Mouse (Mus musculus): ENCODE measurements around the gene Ankrd13d. TPM values are rescaled to one million over a fixed set of nuclear protein-coding genes. Genes with fewer than 3 reads are reported as not detected.
"Not testable (repeated sequence)": the region's sequence is repeated elsewhere in the genome, so short reads cannot be mapped to it uniquely, and the experiment has no call there.

Ankrd13d gene
- polyA plus RNA-seq, 1 experiment, result 0.87 TPM

DNA sequence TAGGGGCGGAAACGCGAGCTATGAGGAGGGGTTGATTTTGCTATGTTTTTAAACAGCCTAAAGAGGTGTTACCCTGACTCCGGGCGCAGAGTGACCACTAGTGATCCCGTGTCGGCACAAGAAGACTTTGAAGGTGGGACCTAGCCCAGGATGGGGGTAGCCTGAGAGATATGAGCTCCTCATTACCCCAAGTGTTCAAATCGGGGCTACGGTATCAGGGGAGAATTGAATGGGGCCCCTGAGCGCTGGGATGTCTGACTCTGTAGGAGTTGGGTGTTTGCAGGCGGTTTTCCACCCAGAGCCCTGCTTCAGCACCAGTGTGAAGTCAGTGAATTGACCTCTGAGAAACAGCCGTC, 25.1 kb downstream of the Ankrd13d start:
- H3K27ac ChIP-seq (replicated peaks; ENCODE audit: low read depth, low read length), result peak overlapping the region; percentile 65
- no peaks in the 10 kb centered on the region for H3K4me1 ChIP-seq (ENCODE audit: control insufficient read depth, insufficient read depth, insufficient read length, low read length)
- H3K4me3 ChIP-seq (ENCODE audit: insufficient read depth, low read depth, low read length), result peak overlapping the region; percentile 55

DNA sequence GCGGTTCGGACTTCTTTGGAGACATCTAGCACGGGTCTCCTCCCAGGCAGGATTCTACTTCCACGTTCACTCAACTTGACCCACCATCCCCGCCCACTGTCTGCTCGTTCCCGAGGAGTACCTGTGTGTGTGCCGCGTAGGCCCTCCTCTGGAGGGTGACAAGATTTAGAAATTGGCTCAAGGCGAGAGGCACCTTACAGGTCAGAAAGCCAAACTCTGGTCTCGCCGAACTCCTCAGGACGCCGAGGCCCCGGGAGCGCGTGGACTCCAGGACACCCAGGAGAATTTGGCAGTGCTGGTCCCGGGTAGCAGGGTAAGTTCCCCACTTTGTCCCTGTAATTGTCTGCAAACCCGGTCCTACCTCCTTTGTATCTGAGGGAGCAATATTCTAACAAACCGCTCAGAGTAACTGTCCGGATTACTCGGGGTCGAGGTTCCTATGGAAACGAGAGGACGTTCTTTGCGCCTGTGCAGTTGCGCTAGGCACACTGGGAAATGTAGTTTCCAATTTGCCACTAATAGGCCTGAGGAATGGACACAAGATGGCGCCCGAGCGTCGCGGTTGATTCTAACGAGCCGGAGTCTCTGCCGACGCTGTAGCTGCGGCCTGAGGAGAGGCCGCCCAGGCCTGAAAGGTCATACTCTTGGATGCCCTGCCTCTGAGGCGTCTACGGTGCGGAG, 25.6 kb downstream of the Ankrd13d start:
- peak overlapping the region; percentile 65 for H3K27ac ChIP-seq (replicated peaks; ENCODE audit: low read depth, low read length)
- peak overlapping the region; percentile 76 for H3K4me3 ChIP-seq (ENCODE audit: insufficient read depth, low read depth, low read length)
- no peaks in the 10 kb centered on the region for H3K4me1 ChIP-seq (ENCODE audit: control insufficient read depth, insufficient read depth, insufficient read length, low read length)

DNA sequence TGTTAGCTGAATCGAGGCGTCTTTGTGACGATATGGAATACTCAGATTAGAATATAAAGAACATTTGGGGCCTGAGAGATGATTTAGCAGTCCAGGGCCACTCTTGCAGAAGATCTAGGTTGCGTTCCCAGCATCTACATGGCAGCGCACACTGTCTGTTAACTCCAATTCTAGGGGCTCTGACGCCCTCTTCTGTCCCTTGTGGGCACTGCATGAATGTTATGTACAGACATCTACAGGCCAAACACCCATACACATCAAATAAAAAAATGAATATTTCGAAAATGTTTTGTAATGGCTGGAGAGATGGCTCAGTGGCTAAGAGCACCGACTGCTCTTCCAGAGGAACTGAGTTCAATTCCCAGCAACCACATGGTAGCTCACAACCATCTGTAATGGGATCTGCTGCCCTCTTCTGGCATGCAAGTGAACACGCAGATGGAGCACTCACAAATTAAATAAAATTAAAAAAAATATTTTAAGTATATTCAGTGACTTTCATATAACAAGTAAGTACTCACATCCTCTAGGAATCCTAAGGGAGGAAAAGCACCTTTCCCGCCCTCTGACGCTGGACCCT, 27.3 kb downstream of the Ankrd13d start:
- Histone ChIP-seq H3K4me3 (ENCODE audit: insufficient read depth, low read depth, low read length) (no peak overlapping the region), H3K27ac (replicated peaks; ENCODE audit: low read depth, low read length) (no peak overlapping the region), H3K4me1 (ENCODE audit: control insufficient read depth, insufficient read depth, insufficient read length, low read length) (no peaks in the 10 kb centered on the region)

DNA sequence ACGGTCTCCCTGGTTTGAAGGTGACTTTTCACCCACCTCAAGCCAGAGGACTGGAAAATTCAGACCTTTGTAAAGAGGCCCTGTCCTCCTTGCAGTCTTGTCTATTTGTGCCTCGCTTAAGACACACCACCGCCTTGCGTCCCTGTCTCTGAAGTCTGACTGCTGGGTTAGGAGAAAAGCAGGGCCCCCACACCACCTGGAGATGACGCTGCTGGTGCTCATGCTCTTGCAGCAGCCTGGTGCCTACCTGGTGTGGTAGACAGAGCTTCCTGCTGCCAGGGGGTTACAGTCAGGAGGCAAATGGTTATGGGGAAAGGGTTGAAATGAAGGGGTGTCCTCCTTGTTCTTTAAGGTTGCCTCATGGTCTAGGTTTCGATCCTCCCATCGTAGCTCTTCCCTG, 28.7 kb downstream of the Ankrd13d start:
- H3K4me3 ChIP-seq (ENCODE audit: insufficient read depth, low read depth, low read length), result no peak overlapping the region
- H3K27ac ChIP-seq (replicated peaks; ENCODE audit: low read depth, low read length), result no peak overlapping the region
- H3K4me1 ChIP-seq (ENCODE audit: control insufficient read depth, insufficient read depth, insufficient read length, low read length), result no peaks in the 10 kb centered on the region

DNA sequence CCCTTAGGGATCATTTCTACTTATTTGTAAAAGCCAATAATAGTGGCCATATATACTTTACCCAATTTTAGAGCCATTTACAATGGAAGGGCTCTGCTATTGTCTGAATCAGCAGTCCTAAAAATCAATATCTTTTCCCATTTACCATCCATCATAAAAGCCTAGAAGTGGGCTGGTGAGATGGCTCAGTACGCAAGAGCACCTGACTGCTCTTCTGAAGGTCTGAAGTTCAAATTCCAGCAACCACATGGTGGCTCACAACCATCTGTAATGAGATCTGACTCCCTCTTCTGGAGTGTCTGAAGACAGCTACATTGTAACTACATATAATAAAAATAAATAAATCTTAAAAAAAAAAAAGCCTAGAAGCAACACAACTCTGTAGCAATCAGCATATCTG, 34.3 kb downstream of the Ankrd13d start:
- not testable (repeated sequence) for H3K27ac ChIP-seq (replicated peaks; ENCODE audit: low read depth, low read length); H3K4me3 ChIP-seq (ENCODE audit: insufficient read depth, low read depth, low read length); H3K4me1 ChIP-seq (ENCODE audit: control insufficient read depth, insufficient read depth, insufficient read length, low read length)

DNA sequence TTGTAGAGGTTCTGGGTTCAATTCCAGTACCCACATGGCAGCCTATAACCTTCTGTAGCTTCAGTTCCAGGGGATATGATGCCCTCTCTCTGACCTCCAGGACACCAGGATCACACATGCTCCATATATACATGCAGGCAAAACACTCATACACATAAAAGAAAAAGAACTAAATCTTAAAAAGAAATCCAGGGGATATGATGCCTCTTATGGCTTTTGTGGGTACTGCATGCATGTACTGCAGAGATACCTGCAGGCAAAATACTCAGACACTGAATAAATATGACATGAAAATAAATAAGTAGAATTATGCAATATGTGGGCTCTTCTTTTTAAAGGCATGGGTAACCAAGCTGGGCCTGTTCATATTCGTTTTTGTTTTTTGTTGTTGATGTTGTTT, 35.9 kb downstream of the Ankrd13d start:
- H3K27ac ChIP-seq (replicated peaks; ENCODE audit: low read depth, low read length), result no peak overlapping the region
- H3K4me1 ChIP-seq (ENCODE audit: control insufficient read depth, insufficient read depth, insufficient read length, low read length), result no peaks in the 10 kb centered on the region
- H3K4me3 ChIP-seq (ENCODE audit: insufficient read depth, low read depth, low read length), result no peak overlapping the region

DNA sequence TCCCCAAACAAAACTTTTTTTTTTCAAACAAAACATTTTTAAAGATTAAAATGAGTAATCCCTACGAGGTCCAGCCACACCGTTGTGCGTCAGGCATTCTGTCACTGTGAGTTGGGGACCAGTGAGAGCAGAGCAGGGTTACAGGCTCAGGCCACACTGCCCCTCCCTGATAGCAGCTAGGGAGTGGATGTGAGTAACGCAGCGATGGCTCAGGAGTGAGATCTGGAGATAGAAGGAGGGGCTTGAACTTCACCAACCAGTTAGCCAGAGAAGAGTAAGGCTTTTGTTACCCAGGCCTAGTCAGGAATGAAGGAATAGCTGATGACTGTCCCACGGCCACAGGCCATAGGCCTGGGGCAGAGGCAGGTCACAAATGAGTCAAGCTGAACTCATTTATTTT, 38.2 kb downstream of the Ankrd13d start:
- Histone ChIP-seq H3K4me1 (ENCODE audit: control insufficient read depth, insufficient read depth, insufficient read length, low read length) (no peaks in the 10 kb centered on the region), H3K4me3 (ENCODE audit: insufficient read depth, low read depth, low read length) (no peak overlapping the region), H3K27ac (replicated peaks; ENCODE audit: low read depth, low read length) (no peak overlapping the region)

DNA sequence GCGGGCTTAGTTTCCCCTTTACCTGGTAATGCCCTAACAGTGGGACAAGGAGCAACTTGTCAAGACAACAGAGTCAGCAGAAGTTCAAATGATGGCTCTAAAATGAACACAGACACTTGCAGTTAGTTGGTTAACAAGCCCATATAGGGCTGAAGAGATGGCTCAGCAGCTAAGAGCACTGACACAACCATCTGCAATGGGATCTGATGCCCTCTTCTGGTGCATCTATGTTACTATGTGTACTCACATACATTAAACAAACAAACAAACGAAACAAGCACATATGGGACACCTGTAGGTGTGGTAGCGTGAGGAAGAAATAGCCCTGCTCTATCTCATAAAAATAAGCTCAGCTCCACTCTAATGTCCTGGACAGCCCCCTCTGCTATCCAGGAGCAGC, 40.5 kb downstream of the Ankrd13d start:
- H3K27ac ChIP-seq (replicated peaks; ENCODE audit: low read depth, low read length), result no peak overlapping the region
- H3K4me3 ChIP-seq (ENCODE audit: insufficient read depth, low read depth, low read length), result no peak overlapping the region
- no peaks in the 10 kb centered on the region for H3K4me1 ChIP-seq (ENCODE audit: control insufficient read depth, insufficient read depth, insufficient read length, low read length)

DNA sequence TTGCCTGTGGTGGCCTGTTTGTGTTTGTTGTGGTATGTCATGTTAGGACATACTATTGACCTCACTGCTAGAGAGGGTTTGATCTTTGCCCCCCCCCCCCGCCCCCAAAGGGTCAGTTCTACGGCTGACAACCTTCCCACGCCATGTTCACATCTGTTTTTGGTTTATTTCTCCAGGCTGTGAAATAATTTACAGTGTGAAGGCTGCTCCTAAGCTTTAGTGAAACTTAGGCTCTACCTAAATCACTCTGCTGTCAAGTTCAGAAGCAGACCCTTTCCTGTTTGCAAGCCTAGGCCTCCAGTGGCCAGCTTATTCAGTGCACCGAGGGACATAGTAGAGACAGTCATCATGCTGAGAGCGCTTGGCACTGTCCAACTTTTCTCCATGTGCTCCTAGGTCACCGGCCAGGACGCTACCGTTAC, 42.7 kb downstream of the Ankrd13d start:
- no peak overlapping the region for H3K27ac ChIP-seq (replicated peaks; ENCODE audit: low read depth, low read length)
- no peaks in the 10 kb centered on the region for H3K4me1 ChIP-seq (ENCODE audit: control insufficient read depth, insufficient read depth, insufficient read length, low read length)
- no peak overlapping the region for H3K4me3 ChIP-seq (ENCODE audit: insufficient read depth, low read depth, low read length)

DNA sequence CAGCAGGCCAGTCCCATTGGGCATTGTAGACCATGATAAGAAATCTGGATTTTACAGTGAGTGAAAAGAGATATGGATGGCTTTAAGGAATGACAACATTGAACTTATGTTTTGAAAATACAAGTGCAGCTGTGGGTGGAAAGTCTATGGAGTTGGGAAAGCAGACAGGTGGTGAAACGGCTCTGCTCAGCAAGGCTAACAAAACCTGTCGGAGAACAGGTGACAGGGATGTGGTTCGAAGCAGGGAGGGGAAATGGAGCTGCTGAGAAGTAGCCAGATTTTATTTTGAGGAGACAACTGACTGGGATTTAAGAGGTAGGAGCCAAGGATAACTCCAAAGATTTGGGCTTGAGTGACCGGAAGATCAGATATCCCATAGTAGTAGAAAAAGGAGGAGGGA, 48.4 kb downstream of the Ankrd13d start:
- Histone ChIP-seq H3K27ac (replicated peaks; ENCODE audit: low read depth, low read length) (no peak overlapping the region), H3K4me3 (ENCODE audit: insufficient read depth, low read depth, low read length) (no peak overlapping the region), H3K4me1 (ENCODE audit: control insufficient read depth, insufficient read depth, insufficient read length, low read length) (peaks cover 16% of the 10 kb centered on the region; the same call in 1 of the 2 replicates)

DNA sequence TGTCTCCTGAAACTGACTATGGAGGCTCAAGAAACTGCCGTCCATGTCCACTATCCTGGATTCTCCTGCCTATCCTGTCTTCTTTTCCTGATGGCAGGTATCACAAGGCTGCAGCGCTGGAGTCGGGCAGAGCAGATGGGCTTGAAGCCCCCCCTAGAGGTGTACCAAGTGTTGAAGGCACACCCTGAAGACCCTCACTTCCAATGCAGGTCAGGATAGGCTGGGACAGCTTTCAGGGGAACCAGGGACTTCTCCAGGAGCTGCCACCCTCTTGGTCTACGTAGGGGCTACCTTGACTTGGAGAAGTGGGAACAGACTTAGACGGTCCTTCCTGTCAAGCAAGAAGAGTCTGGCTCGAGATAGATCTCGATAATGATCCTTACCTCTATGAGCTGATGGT, 50.3 kb downstream of the Ankrd13d start:
- Histone ChIP-seq H3K27ac (replicated peaks; ENCODE audit: low read depth, low read length) (peak overlapping the region; percentile 97), H3K4me1 (ENCODE audit: control insufficient read depth, insufficient read depth, insufficient read length, low read length) (peaks cover 16% of the 10 kb centered on the region; the same call in 1 of the 2 replicates), H3K4me3 (ENCODE audit: insufficient read depth, low read depth, low read length) (peak overlapping the region; percentile 75)

DNA sequence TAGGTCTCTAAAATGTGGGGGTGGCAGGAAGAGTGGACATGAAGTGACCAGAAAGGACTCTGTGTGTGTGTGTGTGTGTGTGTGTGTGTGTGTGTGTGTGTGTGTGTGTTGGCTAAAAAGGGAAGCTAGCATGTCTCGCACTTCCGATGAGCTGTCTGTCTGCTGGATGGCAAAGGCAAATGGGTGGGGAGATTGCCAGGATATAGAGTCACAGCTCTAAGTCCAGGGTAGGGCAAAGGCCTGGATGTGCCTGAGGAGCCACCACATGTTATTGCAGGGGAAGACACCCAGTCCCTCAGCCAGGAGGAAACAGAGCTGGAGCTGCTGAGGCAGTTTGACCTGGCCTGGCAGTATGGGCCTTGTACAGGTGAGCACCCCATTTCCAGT, 50.8 kb downstream of the Ankrd13d start:
- peak overlapping the region; percentile 97 for H3K27ac ChIP-seq (replicated peaks; ENCODE audit: low read depth, low read length)

DNA sequence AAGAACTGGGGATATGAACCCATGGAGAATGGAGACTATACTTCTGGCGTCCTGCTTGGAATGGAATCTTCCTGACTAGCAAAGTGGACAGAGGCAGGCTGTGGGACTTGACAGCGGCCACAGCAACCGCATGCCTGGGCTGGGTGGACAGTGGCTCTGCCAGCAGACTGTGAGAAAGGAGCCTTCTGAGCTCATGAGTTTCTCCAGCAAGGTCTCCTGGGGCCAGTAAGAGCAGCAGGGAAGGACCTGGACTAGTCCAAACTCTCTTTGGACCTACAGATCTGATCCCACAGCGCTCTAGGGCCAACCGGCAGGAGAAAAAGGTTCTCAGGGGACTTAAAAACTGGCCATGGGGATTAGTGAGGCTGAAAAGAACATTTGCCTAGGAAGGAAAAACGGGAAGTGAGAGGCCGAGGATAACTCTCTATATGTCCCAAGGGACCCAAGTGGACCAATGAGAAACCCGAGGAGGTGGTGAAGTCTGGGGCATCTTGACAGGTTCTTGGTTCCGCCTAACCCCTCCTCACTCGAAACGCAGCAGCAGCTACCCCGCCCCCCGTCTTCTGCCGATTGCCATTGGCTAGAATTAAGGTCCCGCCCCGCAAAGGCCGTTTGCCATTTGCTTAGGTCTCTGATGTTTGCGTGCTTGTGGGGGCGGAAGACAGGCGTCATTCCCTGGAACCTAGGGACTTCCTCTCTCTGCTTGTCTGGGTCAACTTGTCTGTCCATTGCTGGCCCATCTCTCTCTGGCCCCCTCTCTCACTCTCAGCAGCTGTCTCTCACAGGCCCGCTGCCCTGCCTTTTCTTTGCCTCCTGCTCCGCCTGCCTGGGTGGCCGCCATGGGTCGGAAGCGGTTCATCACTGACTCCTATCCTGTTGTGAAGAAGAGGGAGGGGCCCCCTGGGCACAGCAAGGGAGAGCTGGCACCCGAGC, 51.4 kb downstream of the Ankrd13d start, which contains the start of gene Pold4:
Gene Pold4 (plus strand): TSS at position 647 of the 933 bp plus-strand sequence.
- Histone ChIP-seq H3K4me3 (ENCODE audit: insufficient read depth, low read depth, low read length) (peak within 1 kb of the TSS; percentile 75), H3K27ac (replicated peaks; ENCODE audit: low read depth, low read length) (peak within 1 kb of the TSS; percentile 97), H3K4me1 (ENCODE audit: control insufficient read depth, insufficient read depth, insufficient read length, low read length) (peaks cover 16% of the 10 kb centered on the region; the same call in 1 of the 2 replicates)

More for the DNA sequence above, 50.8 kb downstream of the Ankrd13d start:
- H3K4me1 ChIP-seq (ENCODE audit: control insufficient read depth, insufficient read depth, insufficient read length, low read length), result peaks cover 16% of the 10 kb centered on the region; the same call in 1 of the 2 replicates
- H3K4me3 ChIP-seq (ENCODE audit: insufficient read depth, low read depth, low read length), result peak overlapping the region; percentile 75

DNA sequence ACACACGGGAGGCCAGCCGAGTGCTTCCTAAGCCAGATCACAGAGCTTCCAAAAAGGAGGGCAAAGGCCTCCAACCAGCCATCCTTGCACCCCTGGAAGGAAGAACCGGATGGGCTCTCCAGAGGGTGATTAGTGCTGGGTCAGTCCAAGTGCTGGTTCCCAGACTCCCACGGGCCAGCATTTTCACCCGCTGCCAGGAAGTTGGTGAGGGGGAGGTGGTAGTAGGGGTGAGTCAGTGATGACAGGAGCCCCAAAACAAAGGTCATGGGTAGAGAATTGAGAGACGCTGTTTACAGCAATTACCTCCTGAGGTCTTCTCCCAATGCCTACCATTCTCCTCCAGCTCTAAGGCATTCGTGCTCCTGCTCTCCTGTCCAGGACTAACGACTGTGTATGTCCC, 52.5 kb downstream of the Ankrd13d start:
- peaks cover 16% of the 10 kb centered on the region; the same call in 1 of the 2 replicates for H3K4me1 ChIP-seq (ENCODE audit: control insufficient read depth, insufficient read depth, insufficient read length, low read length)
- peak overlapping the region; percentile 73 for H3K27ac ChIP-seq (replicated peaks; ENCODE audit: low read depth, low read length)
- H3K4me3 ChIP-seq (ENCODE audit: insufficient read depth, low read depth, low read length), result no peak overlapping the region

DNA sequence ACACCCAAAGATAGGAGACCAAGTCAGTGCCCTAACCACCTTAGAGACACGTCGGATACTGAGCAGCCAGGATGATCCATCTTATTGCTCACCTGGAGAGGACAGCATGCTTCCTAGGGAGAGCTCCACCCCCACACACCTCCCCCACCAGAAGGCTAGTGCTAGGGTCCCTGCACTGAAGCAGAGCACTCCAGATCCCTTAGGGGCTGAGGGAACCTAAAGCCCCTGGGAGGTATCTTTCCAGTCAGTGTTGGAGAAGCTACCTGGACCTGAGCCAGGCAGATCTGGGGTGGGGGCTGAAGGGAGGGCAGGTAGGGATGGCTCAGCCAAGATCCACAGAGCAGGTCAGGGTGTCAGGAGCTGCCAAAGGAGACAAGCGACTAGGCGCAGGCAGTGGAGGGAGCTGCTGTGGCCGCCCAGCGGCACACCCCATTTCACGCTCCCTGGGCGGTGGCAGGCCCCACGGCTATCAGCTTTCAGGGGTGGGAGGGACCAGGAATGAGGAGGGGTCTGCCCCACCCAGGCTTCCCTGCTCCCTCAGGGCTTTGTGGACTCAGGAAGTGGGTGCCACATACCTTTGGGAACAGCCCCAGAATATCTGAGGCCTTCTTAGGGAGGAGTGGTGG, 53.4 kb downstream of the Ankrd13d start:
- Histone ChIP-seq H3K4me3 (ENCODE audit: insufficient read depth, low read depth, low read length) (no peak overlapping the region), H3K4me1 (ENCODE audit: control insufficient read depth, insufficient read depth, insufficient read length, low read length) (peaks cover 16% of the 10 kb centered on the region; the same call in 1 of the 2 replicates), H3K27ac (replicated peaks; ENCODE audit: low read depth, low read length) (peak overlapping the region; percentile 65)
